Mouse (Mus musculus) urinary bladder, postnatal 4 days (tissue): ENCODE measurements around the gene Hps4.
"Not testable (repeated sequence)": the region's sequence is repeated elsewhere in the genome, so short reads cannot be mapped to it uniquely, and the experiment has no call there.

Experiments
- DNase-seq, 2 experiments: peaks; one replicate each; pipeline ENCODE4 v3.0.0; 2021 to 2022; ENCODE audit warnings: low spot score in 2 of 2

Gene Hps4

GRCm38 (mm10) chr5:112342463-112343204, at the start of gene Hps4, which contains the start of gene Srrd:
Gene Hps4 (plus strand): TSS chr5:112343083.
Gene Srrd (minus strand): TSS chr5:112343040.
- DNase-seq = peak; percentile 81 to 89

GRCm38 (mm10) chr5:112293800-112294199, 49.1 kb upstream of the Hps4 start:
- no peak for DNase-seq

GRCm38 (mm10) chr5:112294696-112295095, 48.2 kb upstream of the Hps4 start:
- no peak for DNase-seq

GRCm38 (mm10) chr5:112295162-112295561, 47.7 kb upstream of the Hps4 start:
- no peak for DNase-seq

- no peak for DNase-seq
Observed at GRCm38 (mm10) chr5:112295564-112295963, 47.3 kb upstream of the Hps4 start.

- DNase-seq = no peak
Observed at GRCm38 (mm10) chr5:112296404-112297181, 46.3 kb upstream of the Hps4 start.

GRCm38 (mm10) chr5:112297257-112297656, 45.6 kb upstream of the Hps4 start:
- no peak for DNase-seq

- DNase-seq = no peak
Observed at GRCm38 (mm10) chr5:112298226-112298988, 44.5 kb upstream of the Hps4 start.

GRCm38 (mm10) chr5:112299399-112299798, 43.5 kb upstream of the Hps4 start:
- DNase-seq = no peak

- DNase-seq = no peak
Observed at GRCm38 (mm10) chr5:112300112-112300511, 42.8 kb upstream of the Hps4 start.

- no peak for DNase-seq
Observed at GRCm38 (mm10) chr5:112300721-112301308, 42.1 kb upstream of the Hps4 start.

- DNase-seq = no peak
Observed at GRCm38 (mm10) chr5:112301694-112302093, 41.2 kb upstream of the Hps4 start.

- DNase-seq = no peak
Observed at GRCm38 (mm10) chr5:112302310-112302709, 40.6 kb upstream of the Hps4 start.

- no peak for DNase-seq
Observed at GRCm38 (mm10) chr5:112305842-112306241, 37.0 kb upstream of the Hps4 start.

- no peak for DNase-seq
Observed at GRCm38 (mm10) chr5:112313222-112313885, 29.5 kb upstream of the Hps4 start.

- no peak for DNase-seq
Observed at GRCm38 (mm10) chr5:112316468-112316867, 26.4 kb upstream of the Hps4 start.

GRCm38 (mm10) chr5:112317328-112317727, 25.6 kb upstream of the Hps4 start:
- DNase-seq = no peak

GRCm38 (mm10) chr5:112319343-112319742, 23.5 kb upstream of the Hps4 start:
- DNase-seq = not testable (repeated sequence)

GRCm38 (mm10) chr5:112320379-112320778, 22.5 kb upstream of the Hps4 start:
- no peak for DNase-seq

GRCm38 (mm10) chr5:112320936-112321335, 21.9 kb upstream of the Hps4 start:
- no peak for DNase-seq

- no peak for DNase-seq
Observed at GRCm38 (mm10) chr5:112321376-112321775, 21.5 kb upstream of the Hps4 start.
